Mouse (Mus musculus) heart, embryonic 16.5 days (tissue): ENCODE data around the gene Pdcd5. TPM values are rescaled to one million over a fixed set of nuclear protein-coding genes. Genes with fewer than 3 reads are reported as not detected.

ENCODE experiments used
- ATAC-seq: fragments of 200-750 bp; cut with Nextera tagmentation; replicated peaks from 2 replicates; pipeline ENCODE4 v1.8.0; 2017; ENCODE audit warnings: moderate number of reproducible peaks; ENCODE audit not compliant: insufficient read depth, low FRiP score; ENCODE audit errors: extremely low read depth
- H3K27ac ChIP-seq: fragments of 300-500 bp; sonication (generic); 2 replicates; pipeline ENCODE4 v1.5.1; 2014; ENCODE audit warnings: mild to moderate bottlenecking, low read length, control low read depth, moderate library complexity
- H3K27me3 ChIP-seq: fragments of 300-500 bp; sonication (generic); 2 replicates; pipeline ENCODE4 v1.6.1; 2014; ENCODE audit warnings: low read length, mixed read lengths; ENCODE audit not compliant: control insufficient read depth, insufficient read depth
- H3K36me3 ChIP-seq: fragments of 300-500 bp; sonication (generic); 2 replicates; pipeline ENCODE4 v1.6.1; 2014; ENCODE audit not compliant: control insufficient read depth, insufficient read depth
- H3K4me1 ChIP-seq: fragments of 300-500 bp; sonication (generic); 2 replicates; pipeline ENCODE4 v1.6.1; 2014; ENCODE audit warnings: low read length, mixed read lengths; ENCODE audit not compliant: control insufficient read depth, insufficient read depth
- H3K4me2 ChIP-seq: fragments of 300-500 bp; sonication (generic); 2 replicates; pipeline ENCODE4 v1.6.1; 2014; ENCODE audit warnings: low read depth, mild to moderate bottlenecking, control low read depth, low read length
- H3K4me3 ChIP-seq: fragments of 300-500 bp; sonication (generic); 2 replicates; pipeline ENCODE4 v1.5.1; 2014; ENCODE audit warnings: mild to moderate bottlenecking, control low read depth, low read length
- H3K9ac ChIP-seq: fragments of 300-500 bp; sonication (generic); 2 replicates; pipeline ENCODE4 v1.6.1; 2014; ENCODE audit warnings: low read length, control low read depth
- H3K9me3 ChIP-seq: fragments of 300-500 bp; sonication (generic); replicated peaks from 2 replicates; pipeline ENCODE4 v1.6.1; 2016; ENCODE audit warnings: low read length; ENCODE audit not compliant: control insufficient read depth
- WGBS: fragments of 180-500 bp; shearing (Covaris S2); extraction: QIAGEN DNeasy Blood & Tissue Kit; methylation state at CpG from one replicate; pipeline ENCODE4 v1.1.7; 2014; 5-methylcytosine and 5-hydroxymethylcytosine counted together
- polyA plus RNA-seq: library from polyadenylated mRNA; unstranded; fragments of >200 nt; fragmentation: Nextera tagmentation; extraction: Ambion mirVana; gene quantifications from 2 replicates; pipeline ENCODE4 v1.2.1, GENCODE M21; 2015

The Pdcd5 gene
- 238 and 276 TPM in 2 replicates for polyA plus RNA-seq

DNA sequence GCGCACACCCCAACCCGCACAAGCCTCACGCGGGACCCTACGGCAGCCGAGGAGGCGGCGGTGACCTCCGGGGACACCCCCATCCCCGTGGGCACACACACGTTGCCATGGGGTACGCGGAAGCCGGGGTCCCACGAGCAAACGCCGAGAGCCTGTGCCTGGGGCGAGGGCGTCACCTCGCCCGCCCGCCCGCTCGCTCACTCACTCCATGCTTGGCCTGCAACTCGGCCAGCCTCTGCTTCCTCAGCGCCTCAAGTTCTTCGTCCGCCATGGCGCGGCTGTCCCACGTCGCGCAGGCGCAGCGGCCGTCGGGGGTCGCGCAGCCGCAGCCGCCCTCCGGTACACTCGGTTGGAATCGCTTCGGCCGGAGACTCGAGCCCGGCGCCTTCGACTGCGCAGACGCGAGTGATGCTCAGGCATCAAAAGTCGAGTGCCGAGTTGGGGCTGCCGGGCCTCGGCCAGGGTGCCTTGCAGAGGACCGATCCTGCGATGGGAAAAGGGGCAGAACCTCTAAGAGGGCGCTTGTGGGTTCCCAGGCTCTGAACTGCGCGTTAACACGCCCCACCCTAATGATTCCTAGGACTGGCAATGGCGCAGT lies at the start of gene Pdcd5:
Pdcd5 (minus strand) TSS at position 421 of the 598 bp plus-strand sequence.
- peaks cover 5% of the 10 kb centered on the region; the same call in 1 of the 2 replicates for H3K4me1 ChIP-seq
- H3K9ac ChIP-seq, result peak within 1 kb of the TSS; percentile 89
- peak within 1 kb of the TSS; percentile 82 for H3K27ac ChIP-seq
- H3K36me3 ChIP-seq, result peaks cover 23% of the 10 kb centered on the region
- H3K27me3 ChIP-seq, result no peaks in the 10 kb centered on the region
- H3K4me2 ChIP-seq, result peak within 1 kb of the TSS; percentile 75
- H3K4me3 ChIP-seq, result peak within 1 kb of the TSS; percentile 77
- H3K9me3 ChIP-seq, result no peaks in the 10 kb centered on the region
- under 1% methylated on average over 61 of the region's 64 CpGs for WGBS
- ATAC-seq, result peak; percentile 91

DNA sequence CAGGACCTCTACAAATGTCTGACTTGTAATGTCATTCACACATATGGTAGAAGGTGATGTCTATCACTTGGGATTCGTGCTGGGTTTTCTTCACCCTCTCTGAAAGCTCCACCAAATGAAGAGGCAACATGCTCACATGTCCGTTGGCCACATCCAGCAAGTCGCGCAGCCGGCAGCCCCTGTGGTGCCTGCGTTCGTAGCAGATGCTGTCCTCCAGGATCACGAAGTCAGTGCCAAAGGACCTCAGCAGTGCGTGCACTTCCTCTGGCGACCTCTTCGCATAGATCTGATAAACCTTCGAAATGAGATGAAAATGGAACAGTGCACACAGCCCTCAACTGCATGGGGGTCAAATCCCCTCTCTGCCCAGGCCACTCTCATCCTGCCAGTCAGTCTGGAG lies 45.3 kb upstream of the Pdcd5 start:
- no peak overlapping the region for H3K27ac ChIP-seq
- no peaks in the 10 kb centered on the region for H3K9me3 ChIP-seq
- H3K9ac ChIP-seq, result no peak overlapping the region
- no peaks in the 10 kb centered on the region for H3K27me3 ChIP-seq
- H3K4me2 ChIP-seq, result no peak overlapping the region
- H3K36me3 ChIP-seq, result 0 out of 2 replicates have a peak, but pooled peaks cover 2% of the 10 kb centered on the region
- no peak for ATAC-seq
- whole genome bisulfite sequencing, result 86% methylated on average over 12 of the region's 12 CpGs
- H3K4me1 ChIP-seq, result peaks cover 7% of the 10 kb centered on the region; the same call in 1 of the 2 replicates
- no peak overlapping the region for H3K4me3 ChIP-seq

DNA sequence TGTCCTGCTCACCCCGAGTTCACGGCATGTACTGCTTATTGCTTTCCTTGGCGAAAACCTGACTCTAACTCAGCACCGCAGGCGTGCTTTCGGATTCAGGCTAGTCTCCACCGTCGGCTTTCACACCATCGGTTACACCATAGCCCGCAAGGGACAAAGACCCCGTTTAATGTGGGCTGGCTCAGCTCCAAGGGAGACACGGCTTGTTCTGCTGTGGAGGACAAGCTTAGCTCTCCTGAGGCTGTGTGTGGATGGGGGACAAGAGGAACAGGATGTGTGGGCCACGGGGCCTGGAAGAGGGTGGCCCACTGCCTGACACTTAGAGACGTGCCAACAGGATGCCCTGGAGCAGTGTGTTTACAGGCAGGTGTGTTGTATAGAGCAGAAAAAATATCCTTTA lies 44.8 kb upstream of the Pdcd5 start:
- H3K9ac ChIP-seq, result no peak overlapping the region
- no peak for ATAC-seq
- WGBS, result 77% methylated on average over 14 of the region's 14 CpGs
- no peak overlapping the region for H3K4me2 ChIP-seq
- H3K4me1 ChIP-seq, result peaks cover 4% of the 10 kb centered on the region; the same call in 1 of the 2 replicates
- no peak overlapping the region for H3K27ac ChIP-seq
- no peak overlapping the region for H3K4me3 ChIP-seq
- no peaks in the 10 kb centered on the region for H3K27me3 ChIP-seq
- H3K9me3 ChIP-seq, result no peaks in the 10 kb centered on the region
- H3K36me3 ChIP-seq, result 0 out of 2 replicates have a peak, but pooled peaks cover 2% of the 10 kb centered on the region

DNA sequence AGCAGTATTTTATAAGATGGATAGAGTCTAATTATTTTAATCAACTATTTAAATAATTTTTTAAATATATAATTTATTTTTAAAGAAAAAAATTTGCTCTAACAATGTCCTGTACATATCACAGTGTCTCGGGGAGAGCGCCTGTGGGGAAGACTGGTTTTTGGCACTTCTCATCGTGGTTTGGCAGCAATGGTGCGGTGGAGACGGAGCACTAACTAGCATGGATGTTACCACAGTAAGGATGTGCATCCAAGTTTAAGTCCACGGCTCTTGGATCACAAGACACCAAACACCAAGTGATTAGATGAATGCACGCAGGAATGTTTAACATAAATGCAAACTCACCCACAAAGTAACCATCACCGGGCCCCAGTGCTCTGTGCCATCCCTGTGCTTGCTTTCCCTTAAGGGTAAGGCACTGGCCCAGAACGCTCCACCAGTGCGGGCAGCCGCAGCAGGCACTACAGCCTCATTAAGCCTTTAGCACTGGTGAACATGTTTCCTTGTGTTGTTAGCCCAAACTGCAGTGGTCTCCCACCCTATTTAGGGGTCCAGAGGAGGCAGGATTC lies 41.5 kb upstream of the Pdcd5 start:
- no peak overlapping the region for H3K9ac ChIP-seq
- no peak for ATAC-seq
- H3K4me1 ChIP-seq, result no peaks in the 10 kb centered on the region
- WGBS, result 82% methylated on average over 11 of the region's 11 CpGs
- H3K4me2 ChIP-seq, result no peak overlapping the region
- H3K9me3 ChIP-seq, result no peaks in the 10 kb centered on the region
- H3K4me3 ChIP-seq, result no peak overlapping the region
- no peak overlapping the region for H3K27ac ChIP-seq
- H3K27me3 ChIP-seq, result no peaks in the 10 kb centered on the region
- 0 out of 2 replicates have a peak, but pooled peaks cover 2% of the 10 kb centered on the region for H3K36me3 ChIP-seq

DNA sequence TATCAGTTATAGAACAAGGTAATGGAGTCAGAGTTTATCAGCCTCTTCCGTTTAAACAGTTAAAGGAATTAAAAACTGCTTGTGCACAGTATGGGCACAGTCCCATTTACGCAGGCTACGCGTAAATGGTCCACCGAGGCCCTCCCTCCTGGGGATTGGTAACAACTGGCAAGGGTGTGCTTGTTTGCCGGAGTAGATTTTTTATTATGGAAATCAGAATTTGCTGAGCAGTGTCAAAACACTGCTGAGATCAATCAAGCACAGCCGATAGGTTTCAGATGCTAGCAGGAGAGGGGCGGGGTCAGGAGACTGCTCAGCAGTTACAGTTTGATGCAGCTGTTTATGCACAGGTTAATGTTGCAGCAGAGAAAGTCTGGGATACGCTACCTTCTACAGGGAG lies 41.0 kb upstream of the Pdcd5 start:
- no peak for ATAC-seq
- Histone ChIP-seq H3K4me2 (no peak overlapping the region), H3K9ac (no peak overlapping the region), H3K27ac (no peak overlapping the region), H3K36me3 (0 out of 2 replicates have a peak, but pooled peaks cover 2% of the 10 kb centered on the region), H3K27me3 (no peaks in the 10 kb centered on the region), H3K9me3 (no peaks in the 10 kb centered on the region), H3K4me1 (no peaks in the 10 kb centered on the region), H3K4me3 (no peak overlapping the region)
- WGBS, result 70% methylated on average over 9 of the region's 9 CpGs

DNA sequence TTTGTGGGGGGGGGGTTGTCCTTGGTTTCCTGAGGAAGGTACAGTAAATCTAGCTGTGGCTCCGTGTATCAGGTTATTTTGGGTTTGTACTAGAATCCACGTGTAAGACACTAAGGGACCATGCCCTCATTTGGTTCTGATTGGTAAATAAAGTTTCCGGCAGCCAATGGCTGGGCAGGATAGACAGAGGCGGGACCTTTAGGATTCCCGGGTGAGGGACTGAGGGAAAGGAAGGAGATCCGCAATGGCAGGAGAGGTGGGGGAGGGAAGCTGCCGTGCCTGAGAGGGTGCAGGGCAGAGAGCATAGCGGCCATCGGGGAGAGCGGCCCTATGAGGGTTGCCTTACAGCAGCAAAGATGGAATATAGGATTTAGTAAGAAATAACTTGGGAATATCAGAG lies 39.9 kb upstream of the Pdcd5 start:
- Histone ChIP-seq H3K4me1 (no peaks in the 10 kb centered on the region), H3K27ac (no peak overlapping the region), H3K4me3 (peak overlapping the region; percentile 13), H3K9ac (no peak overlapping the region), H3K27me3 (no peaks in the 10 kb centered on the region), H3K36me3 (0 out of 2 replicates have a peak, but pooled peaks cover 2% of the 10 kb centered on the region), H3K9me3 (no peaks in the 10 kb centered on the region), H3K4me2 (peak overlapping the region; percentile 51)
- 16% methylated on average over 10 of the region's 10 CpGs for WGBS
- peak; percentile 71; the same call in 1 of the 2 replicates for ATAC-seq

DNA sequence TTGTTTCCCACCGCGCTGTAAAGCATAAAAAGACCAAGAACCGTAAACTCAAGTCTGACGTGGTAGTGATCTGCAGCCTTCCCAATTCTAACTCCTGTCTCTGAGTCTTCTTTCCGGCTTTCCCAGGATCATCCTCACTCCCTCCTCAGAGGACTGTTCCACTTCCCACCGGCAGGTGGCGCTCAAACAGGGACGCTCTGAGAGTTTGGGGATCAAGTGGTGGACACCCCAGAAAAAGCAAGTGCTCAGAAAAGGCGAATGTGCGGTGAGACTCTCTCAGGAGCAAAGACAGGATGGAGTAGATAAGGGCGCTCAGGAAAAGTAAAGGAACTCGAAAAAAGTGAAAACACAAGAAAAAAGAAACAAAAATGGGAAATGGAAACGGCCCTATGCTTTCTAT lies 39.4 kb upstream of the Pdcd5 start:
- H3K4me3 ChIP-seq, result peak overlapping the region; percentile 13
- no peaks in the 10 kb centered on the region for H3K4me1 ChIP-seq
- H3K4me2 ChIP-seq, result peak overlapping the region; percentile 51
- no peaks in the 10 kb centered on the region for H3K27me3 ChIP-seq
- WGBS, result 21% methylated on average over 13 of the region's 13 CpGs
- no peak overlapping the region for H3K9ac ChIP-seq
- 0 out of 2 replicates have a peak, but pooled peaks cover 2% of the 10 kb centered on the region for H3K36me3 ChIP-seq
- H3K27ac ChIP-seq, result no peak overlapping the region
- ATAC-seq, result 0 out of 2 replicates have a peak, but pooled peaks have one; percentile 49
- no peaks in the 10 kb centered on the region for H3K9me3 ChIP-seq

DNA sequence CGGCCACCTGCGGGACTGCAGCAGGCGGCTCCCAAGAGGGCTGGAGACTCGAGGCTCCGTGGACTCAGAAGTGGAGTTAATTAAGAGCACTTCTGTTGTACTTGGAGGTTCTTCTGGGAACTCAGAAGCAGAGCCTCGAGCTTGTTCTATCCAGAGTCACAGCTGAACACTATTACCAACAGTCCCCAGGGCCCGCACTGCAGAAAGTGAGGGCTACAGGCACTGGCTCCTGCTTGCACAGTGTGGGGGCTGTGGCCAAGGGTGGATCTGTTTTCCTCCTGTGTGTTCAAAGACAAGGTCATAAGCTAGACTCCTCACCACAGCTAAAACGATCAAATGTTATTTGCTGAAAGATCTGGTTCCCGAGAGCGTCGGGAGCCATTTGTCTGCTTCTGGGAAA lies 38.9 kb upstream of the Pdcd5 start:
- WGBS, result 59% methylated on average over 11 of the region's 11 CpGs
- Histone ChIP-seq H3K9me3 (no peaks in the 10 kb centered on the region), H3K36me3 (0 out of 2 replicates have a peak, but pooled peaks cover 2% of the 10 kb centered on the region), H3K27me3 (no peaks in the 10 kb centered on the region), H3K4me2 (peak overlapping the region; percentile 51), H3K4me1 (no peaks in the 10 kb centered on the region), H3K4me3 (no peak overlapping the region), H3K27ac (no peak overlapping the region), H3K9ac (no peak overlapping the region)
- no peak for ATAC-seq

DNA sequence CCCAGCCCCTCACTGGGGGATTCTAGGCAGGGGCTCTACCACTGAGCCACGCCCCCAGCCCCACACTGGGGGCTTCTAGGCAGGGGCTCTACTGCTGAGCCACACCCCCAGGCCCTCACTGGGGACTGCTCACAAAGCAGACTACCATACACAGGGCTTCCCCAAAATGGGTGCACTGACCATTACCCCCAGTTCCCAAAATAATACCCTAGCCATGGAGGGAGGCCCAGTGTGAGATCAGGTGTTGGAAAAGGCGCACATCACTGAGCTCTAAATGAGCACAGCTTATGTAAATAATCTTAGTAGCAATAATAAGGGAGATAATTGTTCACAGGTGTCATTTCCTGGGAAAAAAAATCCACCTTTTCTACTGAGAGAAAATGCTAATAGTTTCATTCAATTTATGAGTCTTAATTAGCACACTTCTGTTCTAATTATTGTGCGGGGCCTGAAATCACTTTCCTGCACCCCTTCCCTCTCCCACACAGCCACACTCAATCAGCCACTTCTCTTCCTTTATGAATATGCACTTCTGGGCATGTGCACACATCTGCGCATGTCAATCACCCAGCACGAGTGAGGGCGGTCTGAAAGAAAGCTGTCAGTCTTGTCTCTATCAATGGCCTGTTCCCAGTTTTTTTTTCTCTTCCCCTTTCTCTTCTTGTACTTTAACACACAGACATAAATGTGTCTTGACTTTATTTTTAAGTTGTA lies 36.2 kb upstream of the Pdcd5 start:
- Histone ChIP-seq H3K9ac (no peak overlapping the region), H3K4me3 (no peak overlapping the region), H3K27ac (no peak overlapping the region), H3K9me3 (no peaks in the 10 kb centered on the region), H3K36me3 (no peaks in the 10 kb centered on the region), H3K27me3 (no peaks in the 10 kb centered on the region), H3K4me2 (no peak overlapping the region), H3K4me1 (no peaks in the 10 kb centered on the region)
- 81% methylated on average over 6 of the region's 6 CpGs for WGBS
- ATAC-seq, result no peak
